Mouse (Mus musculus) embryonic stem cell, embryonic (primary cell): ENCODE measurements around the gene Robo2.

Experiments
- CTCF ChIA-PET, 4 experiments: fragments of 300-600 bp in 2 of 4; fragments of 350-600 bp in 2 of 4; sonication (Branson Sonifier 250); formaldehyde crosslinking; loops; one replicate each; lab custom pipeline; 2022; ENCODE audit warnings: inconsistent platforms in 2 of 4; lab: Charles Lee
- POLR2A ChIA-PET, 4 experiments: fragments of 300-600 bp in 2 of 4; fragments of 350-600 bp in 2 of 4; sonication (Branson Sonifier 250); formaldehyde crosslinking; loops; one replicate each; lab custom pipeline; 2022; ENCODE audit warnings: antibody characterized with exemption in 4 of 4, inconsistent platforms in 1 of 4; lab: Charles Lee

The Robo2 gene

GRCm38 (mm10) chr16:74227285-74227684, 184.3 kb downstream of the Robo2 start:
- ChIA-PET POLR2A (no interaction called here), CTCF (interaction anchor here in 1 of 4 experiments (0.6 kb wide), 1 partner anchor 57 kb away, joined by 4 read pairs; no protein-coding TSS in a partner anchor)

- ChIA-PET POLR2A (no interaction called here), CTCF (interaction anchor here in 2 of 4 experiments (0.6 to 0.9 kb wide), 2 partner anchors 78 to 186 kb away, joined by 3 to 5 read pairs; partner anchors contain the start of gene Robo2 (in 1 of the 2))
These were observed 186.0 kb downstream of the Robo2 start for GRCm38 (mm10) chr16:74225423-74226272.

- CTCF ChIA-PET: no interaction called here
- POLR2A ChIA-PET: no interaction called here
These were observed 189.1 kb downstream of the Robo2 start for GRCm38 (mm10) chr16:74222501-74222900.

- ChIA-PET POLR2A (no interaction called here), CTCF (no interaction called here)
These were observed 194.7 kb downstream of the Robo2 start for GRCm38 (mm10) chr16:74216879-74217415.

- POLR2A ChIA-PET: no interaction called here
- CTCF ChIA-PET: no interaction called here
These were observed 195.8 kb downstream of the Robo2 start for GRCm38 (mm10) chr16:74215791-74216190.

- POLR2A ChIA-PET: no interaction called here
- CTCF ChIA-PET: no interaction called here
These were observed 210.9 kb downstream of the Robo2 start for GRCm38 (mm10) chr16:74200705-74201104.

GRCm38 (mm10) chr16:74200024-74200703, 211.5 kb downstream of the Robo2 start:
- ChIA-PET CTCF (no interaction called here), POLR2A (no interaction called here)

- POLR2A ChIA-PET: interaction anchor here in 1 of 4 experiments (0.9 kb wide), 1 partner anchor 1887 kb away, joined by 3 read pairs; no protein-coding TSS in a partner anchor
- CTCF ChIA-PET: no interaction called here
These were observed 218.6 kb downstream of the Robo2 start for GRCm38 (mm10) chr16:74192979-74193554.

GRCm38 (mm10) chr16:74191621-74192020, 220.0 kb downstream of the Robo2 start:
- ChIA-PET CTCF (no interaction called here), POLR2A (interaction anchor here in 1 of 4 experiments (0.6 kb wide), 1 partner anchor 26 kb away, joined by 3 read pairs; no protein-coding TSS in a partner anchor)

GRCm38 (mm10) chr16:74182509-74183113, 229.0 kb downstream of the Robo2 start:
- ChIA-PET CTCF (no interaction called here), POLR2A (no interaction called here)

- CTCF ChIA-PET: interaction anchor here in 1 of 4 experiments (0.6 kb wide), 1 partner anchor 448 kb away, joined by 3 read pairs; no protein-coding TSS in a partner anchor
- POLR2A ChIA-PET: no interaction called here
These were observed 239.0 kb downstream of the Robo2 start for GRCm38 (mm10) chr16:74172673-74173072.

GRCm38 (mm10) chr16:74169642-74170041, 242.0 kb downstream of the Robo2 start:
- ChIA-PET CTCF (interaction anchor here in 2 of 4 experiments (0.6 to 0.7 kb wide), 2 partner anchors 57 to 360 kb away, joined by 3 to 4 read pairs; no protein-coding TSS in a partner anchor), POLR2A (no interaction called here)

GRCm38 (mm10) chr16:74169121-74169520, 242.5 kb downstream of the Robo2 start:
- CTCF ChIA-PET: interaction anchor here in 1 of 4 experiments (0.7 kb wide), 1 partner anchor 360 kb away, joined by 3 read pairs; no protein-coding TSS in a partner anchor
- POLR2A ChIA-PET: no interaction called here

GRCm38 (mm10) chr16:74167832-74168231, 243.8 kb downstream of the Robo2 start:
- ChIA-PET POLR2A (no interaction called here), CTCF (interaction anchor here in 2 of 4 experiments (0.6 kb wide), 2 partner anchors 279 to 298 kb away, joined by 3 to 4 read pairs; no protein-coding TSS in a partner anchor)

- ChIA-PET CTCF (no interaction called here), POLR2A (no interaction called here)
These were observed 249.6 kb downstream of the Robo2 start for GRCm38 (mm10) chr16:74162041-74162440.

- POLR2A ChIA-PET: no interaction called here
- CTCF ChIA-PET: no interaction called here
These were observed 252.4 kb downstream of the Robo2 start for GRCm38 (mm10) chr16:74159189-74159588.

GRCm38 (mm10) chr16:74136181-74136580, 275.4 kb downstream of the Robo2 start:
- POLR2A ChIA-PET: no interaction called here

GRCm38 (mm10) chr16:74132833-74133232, 278.8 kb downstream of the Robo2 start:
- ChIA-PET CTCF (no interaction called here), POLR2A (no interaction called here)

More at GRCm38 (mm10) chr16:74136181-74136580, 275.4 kb downstream of the Robo2 start:
- CTCF ChIA-PET: interaction anchor here in 1 of 4 experiments (0.6 kb wide), 1 partner anchor 93 kb away, joined by 8 read pairs; no protein-coding TSS in a partner anchor

- POLR2A ChIA-PET: no interaction called here
- CTCF ChIA-PET: no interaction called here
These were observed 280.3 kb downstream of the Robo2 start for GRCm38 (mm10) chr16:74131370-74131769.
